Mouse (Mus musculus) G1E (cell line): Measurements from ENCODE around the gene Dnajb14. TPM values are rescaled to one million over a fixed set of nuclear protein-coding genes. Genes with fewer than 3 reads are reported as not detected.
A peak's percentile ranks its signal among the peaks of the same experiment; 100 is the strongest.

Experiments
- ATAC-seq: 2 replicates; pipeline ENCODE4 v1.8.0; 2016; ENCODE audit warnings: mild to moderate bottlenecking; ENCODE audit not compliant: insufficient number of reproducible peaks, poor library complexity, low FRiP score, severe bottlenecking; ENCODE audit errors: extremely low read depth
- DNase-seq: peaks from one replicate; pipeline ENCODE4 v3.0.0; 2012; ENCODE audit warnings: low spot score
- H3K27me3 ChIP-seq: 2 replicates; pipeline ENCODE4 v1.6.1; 2012; ENCODE audit warnings: mild to moderate bottlenecking, low read length, inconsistent platforms; ENCODE audit not compliant: insufficient read depth
- H3K36me3 ChIP-seq: replicated peaks from 2 replicates; pipeline ENCODE3; 2012; ENCODE audit warnings: mild to moderate bottlenecking, inconsistent platforms
- H3K4me1 ChIP-seq: 2 replicates; pipeline ENCODE4 v1.6.1; 2012; ENCODE audit warnings: low read depth, low read length, inconsistent platforms, mixed read lengths; ENCODE audit not compliant: insufficient read depth
- H3K4me3 ChIP-seq: 2 replicates; pipeline ENCODE4 v1.5.1; 2012; ENCODE audit warnings: low read depth, mild to moderate bottlenecking, inconsistent platforms, low read length, moderate library complexity, mixed read lengths
- H3K9me3 ChIP-seq: replicated peaks from 2 replicates; pipeline ENCODE4 v1.6.1; 2012; ENCODE audit warnings: inconsistent platforms
- CTCF ChIP-seq: IDR thresholded peaks from 2 replicates; pipeline ENCODE4 v1.5.1; 2012; ENCODE audit warnings: low read depth, low read length, inconsistent platforms, mixed read lengths
- GATA1 ChIP-seq: IDR thresholded peaks from 2 replicates; pipeline ENCODE4 v1.6.1; 2012; ENCODE audit warnings: borderline replicate concordance, low read length, inconsistent platforms, mixed read lengths
- GATA2 ChIP-seq: IDR thresholded peaks from 2 replicates; pipeline ENCODE4 v1.6.1; 2012; ENCODE audit warnings: low read depth, low read length, inconsistent platforms, borderline replicate concordance
- POLR2AphosphoS5 ChIP-seq: IDR thresholded peaks from 2 replicates; pipeline ENCODE4 v1.6.1; 2012; ENCODE audit warnings: low read depth, low read length, inconsistent platforms; ENCODE audit not compliant: insufficient replicate concordance
- TAL1 ChIP-seq: conservative IDR thresholded peaks from 2 replicates; pipeline ENCODE4 v1.6.1; 2012; ENCODE audit warnings: low read depth, low read length, inconsistent platforms, mixed read lengths
- polyA plus RNA-seq: library from polyadenylated mRNA; stranded (reverse); fragments of >175 nt; gene quantifications from 2 replicates; pipeline ENCODE4 v1.2.3, GENCODE M21; 2012
- total RNA-seq, 2 experiments: library from RNA; stranded (forward) in 1 of 2; stranded (reverse) in 1 of 2; fragments of 200-1000 nt in 1 of 2; fragments of >200 nt in 1 of 2; fragmentation: Nextera tagmentation in 1 of 2; gene quantifications; 2 replicates each; pipeline ENCODE4 v1.2.3; 2014 to 2017

Gene Dnajb14
- total and polyA plus RNA-seq, 3 experiments = 2.4 to 23.8 (median 14.4) TPM

DNA sequence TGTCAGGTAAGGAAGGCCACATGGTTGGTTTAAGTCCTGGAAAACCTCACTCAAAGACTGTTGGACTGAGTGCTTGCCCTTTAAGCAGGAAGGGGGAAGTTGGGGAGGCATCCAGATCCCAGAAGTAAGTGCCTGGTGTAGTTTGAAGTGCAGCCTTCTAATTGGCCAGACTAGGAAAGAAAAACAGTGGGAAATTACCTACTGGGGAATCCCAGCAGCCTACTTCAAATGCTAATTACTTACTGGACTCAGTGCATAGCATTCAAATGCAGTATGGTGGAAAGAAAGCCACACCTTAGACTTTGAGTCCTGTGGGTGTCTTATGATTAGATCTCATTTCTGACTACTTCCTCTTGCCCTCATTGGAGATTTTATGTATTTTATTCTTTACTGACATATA, 34.3 kb upstream of the Dnajb14 start:
- no peak for DNase-seq
- Histone ChIP-seq H3K4me1 (peaks cover 15% of the 10 kb centered on the region), H3K36me3 (no peaks in the 10 kb centered on the region), H3K27me3 (peaks cover 3% of the 10 kb centered on the region; the same call in 1 of the 2 replicates), H3K9me3 (no peaks in the 10 kb centered on the region), H3K4me3 (no peak overlapping the region)
- ATAC-seq = 0 out of 2 replicates have a peak, but pooled peaks have one; percentile 8
- no peak for TF ChIP-seq GATA1
- TF ChIP-seq GATA2 = no peak
- no peak for TF ChIP-seq POLR2AphosphoS5

DNA sequence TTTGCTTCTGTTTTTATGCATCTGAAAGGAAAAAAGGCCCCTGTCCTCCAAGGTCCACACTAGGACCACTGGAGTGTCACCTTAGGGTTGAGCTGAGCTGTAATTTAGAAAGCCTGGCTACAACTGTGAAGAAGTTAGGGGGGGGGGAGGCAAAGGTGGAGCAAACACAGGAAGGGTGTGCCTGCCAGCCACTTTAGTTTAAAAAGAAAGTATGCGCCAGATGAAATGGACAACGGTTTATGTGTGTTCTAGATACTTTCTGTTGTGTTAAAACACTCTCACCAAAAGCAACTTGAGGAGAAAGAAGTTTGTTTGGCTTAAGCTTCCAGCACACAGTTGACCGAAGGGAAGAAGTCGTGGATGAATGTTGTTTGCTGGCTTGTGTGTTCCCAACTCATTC, 33.8 kb upstream of the Dnajb14 start:
- Histone ChIP-seq H3K4me3 (no peak overlapping the region), H3K36me3 (no peaks in the 10 kb centered on the region), H3K27me3 (peaks cover 4% of the 10 kb centered on the region), H3K9me3 (no peaks in the 10 kb centered on the region), H3K4me1 (peaks cover 15% of the 10 kb centered on the region)
- DNase-seq (no peak), ATAC-seq (no peak)
- no peak for TF ChIP-seq TAL1
- no peak for TF ChIP-seq CTCF
- no peak for TF ChIP-seq POLR2AphosphoS5

DNA sequence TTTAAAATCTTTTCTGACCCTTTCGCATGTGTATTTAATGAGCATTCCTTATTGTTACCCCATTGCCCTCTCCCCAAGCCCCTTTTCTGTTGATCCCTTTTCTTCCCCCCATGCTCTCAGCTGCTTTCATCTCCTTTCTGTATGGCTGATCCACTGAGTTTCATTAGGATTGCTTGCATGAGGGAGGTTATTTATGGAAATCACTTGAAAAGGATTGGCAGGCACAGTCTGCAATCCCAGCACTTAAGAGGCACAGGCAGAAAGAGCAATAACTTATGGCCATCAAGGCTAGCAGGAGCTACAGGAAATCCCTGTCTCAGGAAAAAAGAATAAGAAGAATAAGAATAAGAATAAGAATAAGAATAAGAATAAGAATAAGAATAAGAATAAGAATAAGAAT, 30.9 kb upstream of the Dnajb14 start:
- Histone ChIP-seq H3K36me3 (no peaks in the 10 kb centered on the region), H3K4me1 (peaks cover 15% of the 10 kb centered on the region), H3K4me3 (no peak overlapping the region), H3K9me3 (no peaks in the 10 kb centered on the region), H3K27me3 (peaks cover 5% of the 10 kb centered on the region)
- no peak for ATAC-seq
- TF ChIP-seq CTCF (no peak), POLR2AphosphoS5 (no peak), TAL1 (no peak), GATA1 (no peak), GATA2 (no peak)
- no peak for DNase-seq

DNA sequence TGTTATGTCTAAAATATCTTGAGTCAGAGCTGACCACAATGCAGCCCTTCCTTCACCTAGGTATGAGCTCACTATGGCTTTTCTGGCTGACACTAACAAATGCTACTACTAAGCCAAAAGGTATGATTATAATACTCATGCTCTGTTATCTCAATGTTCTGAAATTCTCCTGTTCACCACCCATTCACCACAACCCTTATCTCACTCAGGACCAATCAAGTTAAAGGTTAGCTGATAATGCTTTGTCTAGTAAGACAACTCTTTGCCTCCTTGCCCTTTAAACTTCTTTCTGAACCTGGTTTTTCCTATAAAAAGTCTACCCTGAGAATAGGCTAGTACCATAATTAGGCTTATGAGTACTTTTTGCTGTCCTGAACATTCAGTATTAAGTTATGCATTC, 29.3 kb upstream of the Dnajb14 start:
- Histone ChIP-seq H3K27me3 (peaks cover 5% of the 10 kb centered on the region), H3K4me1 (peaks cover 12% of the 10 kb centered on the region), H3K4me3 (no peak overlapping the region), H3K9me3 (no peaks in the 10 kb centered on the region), H3K36me3 (no peaks in the 10 kb centered on the region)
- TF ChIP-seq TAL1 (no peak), POLR2AphosphoS5 (no peak), GATA1 (no peak)
- DNase-seq (no peak), ATAC-seq (no peak)

DNA sequence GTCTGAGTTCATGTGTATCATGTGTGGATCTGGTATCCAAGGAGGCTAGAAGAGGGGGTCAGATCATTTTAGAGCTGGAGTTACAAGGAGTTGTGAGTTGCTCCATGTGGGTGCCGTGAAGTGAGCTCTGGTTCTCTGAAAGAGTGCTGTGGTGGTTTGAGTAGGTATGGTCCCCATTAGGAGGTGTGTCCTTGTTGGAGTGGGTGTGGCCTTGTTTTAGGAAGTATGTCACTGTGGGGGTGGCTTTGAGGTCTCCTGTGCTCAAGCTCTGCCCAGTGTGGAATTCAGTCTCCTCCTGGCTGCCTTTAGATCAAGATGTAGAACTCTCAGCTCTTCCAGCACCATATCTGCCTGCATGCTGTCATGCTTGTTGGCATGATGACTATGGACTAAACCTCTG, 24.5 kb upstream of the Dnajb14 start:
- H3K4me1 ChIP-seq = peaks cover 17% of the 10 kb centered on the region
- TF ChIP-seq POLR2AphosphoS5 = no peak
- TF ChIP-seq GATA1 = no peak
- no peak for TF ChIP-seq GATA2
- no peak for TF ChIP-seq TAL1
- TF ChIP-seq CTCF = no peak
- peaks cover 2% of the 10 kb centered on the region for H3K27me3 ChIP-seq
- H3K4me3 ChIP-seq = no peak overlapping the region
- H3K9me3 ChIP-seq = no peaks in the 10 kb centered on the region
- ATAC-seq (no peak), DNase-seq (no peak)
- no peaks in the 10 kb centered on the region for H3K36me3 ChIP-seq

DNA sequence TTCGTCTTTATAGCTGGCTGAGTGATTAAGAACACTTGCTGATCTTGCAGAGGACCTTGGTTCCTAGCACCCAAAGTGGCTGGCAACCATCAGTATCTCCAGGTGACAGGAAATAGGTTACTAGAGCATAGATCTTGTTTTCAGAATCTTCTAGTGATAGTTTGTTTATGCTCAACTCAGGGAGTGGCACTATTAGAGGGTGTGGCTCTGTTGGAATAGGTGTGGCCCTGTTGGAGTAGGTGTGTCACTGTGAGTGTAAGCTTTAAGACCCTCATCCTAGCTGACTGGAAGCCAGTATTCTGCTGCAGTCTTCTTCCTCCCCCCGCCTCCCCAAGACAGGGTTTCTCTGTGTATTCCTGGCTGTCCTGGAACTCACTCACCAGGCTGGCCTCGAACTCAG, 23.2 kb upstream of the Dnajb14 start:
- no peaks in the 10 kb centered on the region for H3K9me3 ChIP-seq
- H3K4me1 ChIP-seq = peaks cover 20% of the 10 kb centered on the region
- TF ChIP-seq POLR2AphosphoS5 (no peak), GATA1 (no peak), CTCF (no peak), TAL1 (no peak), GATA2 (no peak)
- H3K36me3 ChIP-seq = no peaks in the 10 kb centered on the region
- no peak overlapping the region for H3K4me3 ChIP-seq
- DNase-seq (no peak), ATAC-seq (no peak)
- no peaks in the 10 kb centered on the region for H3K27me3 ChIP-seq

DNA sequence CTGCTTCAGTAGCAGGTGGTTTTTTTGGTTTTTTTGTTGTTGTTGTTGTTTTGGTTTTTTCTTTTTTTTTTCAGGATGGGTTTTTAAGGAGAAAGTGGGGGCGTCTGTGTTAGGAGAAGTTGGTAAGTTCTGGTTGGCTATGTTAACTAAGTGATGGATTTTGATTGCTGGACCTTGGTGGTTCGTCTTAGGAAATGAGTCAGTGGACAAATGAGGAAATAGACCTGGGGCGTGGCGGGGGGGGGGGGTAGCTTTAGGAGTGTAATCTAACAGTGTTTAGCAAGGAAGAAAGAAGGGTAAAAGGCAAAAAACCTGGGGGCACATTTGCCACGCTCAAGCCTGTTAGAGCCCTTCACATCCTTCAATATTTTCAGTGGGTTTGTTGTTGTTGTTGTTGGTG, 20.9 kb upstream of the Dnajb14 start:
- no peak for TF ChIP-seq POLR2AphosphoS5

More for the DNA sequence above, 20.9 kb upstream of the Dnajb14 start:
- no peaks in the 10 kb centered on the region for H3K27me3 ChIP-seq
- H3K4me3 ChIP-seq = no peak overlapping the region
- H3K9me3 ChIP-seq = 0 out of 2 replicates have a peak, but pooled peaks cover 2% of the 10 kb centered on the region
- no peak for DNase-seq
- no peaks in the 10 kb centered on the region for H3K36me3 ChIP-seq
- H3K4me1 ChIP-seq = peaks cover 20% of the 10 kb centered on the region
- no peak for ATAC-seq
